Mouse (Mus musculus) hindbrain, embryonic 13.5 days (tissue): Measurements from ENCODE around the gene Gm47791. TPM values are rescaled to one million over a fixed set of nuclear protein-coding genes. Genes with fewer than 3 reads are reported as not detected.

Source experiments
- ATAC-seq: fragments of 200-750 bp; cut with Nextera tagmentation; 2 replicates; pipeline ENCODE4 v1.8.0; 2017; ENCODE audit warnings: moderate TSS enrichment; ENCODE audit not compliant: low FRiP score
- H3K27ac ChIP-seq: fragments of 300-500 bp; sonication (generic); 2 replicates; pipeline ENCODE4 v1.5.1; 2015; ENCODE audit warnings: inconsistent platforms, mild to moderate bottlenecking, moderate library complexity
- H3K27me3 ChIP-seq: fragments of 300-500 bp; sonication (generic); 2 replicates; pipeline ENCODE4 v1.6.1; 2015; ENCODE audit warnings: mild to moderate bottlenecking, inconsistent platforms
- H3K36me3 ChIP-seq: fragments of 300-500 bp; sonication (generic); 2 replicates; pipeline ENCODE4 v1.6.1; 2015; ENCODE audit warnings: mild to moderate bottlenecking, inconsistent platforms
- H3K4me1 ChIP-seq: fragments of 300-500 bp; sonication (generic); replicated peaks from 2 replicates; pipeline ENCODE4 v1.6.1; 2015; ENCODE audit warnings: inconsistent platforms
- H3K4me2 ChIP-seq: fragments of 300-500 bp; sonication (generic); 2 replicates; pipeline ENCODE4 v1.6.1; 2015; ENCODE audit warnings: inconsistent platforms, mild to moderate bottlenecking, moderate library complexity
- H3K4me3 ChIP-seq: fragments of 300-500 bp; sonication (generic); 2 replicates; pipeline ENCODE4 v1.5.1; 2015; ENCODE audit warnings: mild to moderate bottlenecking, inconsistent platforms
- H3K9ac ChIP-seq: fragments of 300-500 bp; sonication (generic); 2 replicates; pipeline ENCODE4 v1.6.1; 2015; ENCODE audit warnings: mild to moderate bottlenecking, inconsistent platforms
- H3K9me3 ChIP-seq: fragments of 300-500 bp; sonication (generic); 2 replicates; pipeline ENCODE4 v1.6.1; 2016; ENCODE audit warnings: inconsistent platforms
- WGBS: fragments of 180-500 bp; shearing (Covaris S2); methylation state at CpG from one replicate; pipeline ENCODE4 v1.1.7; 2015; 5-methylcytosine and 5-hydroxymethylcytosine counted together
- polyA plus RNA-seq: library from polyadenylated mRNA; unstranded; fragments of >200 nt; fragmentation: Nextera tagmentation; extraction: Ambion mirVana; gene quantifications from 2 replicates; pipeline ENCODE4 v1.2.1, GENCODE M21; 2015

Gm47791 gene
- polyA plus RNA-seq, 1 experiment from 2014 or later, result not detected

DNA sequence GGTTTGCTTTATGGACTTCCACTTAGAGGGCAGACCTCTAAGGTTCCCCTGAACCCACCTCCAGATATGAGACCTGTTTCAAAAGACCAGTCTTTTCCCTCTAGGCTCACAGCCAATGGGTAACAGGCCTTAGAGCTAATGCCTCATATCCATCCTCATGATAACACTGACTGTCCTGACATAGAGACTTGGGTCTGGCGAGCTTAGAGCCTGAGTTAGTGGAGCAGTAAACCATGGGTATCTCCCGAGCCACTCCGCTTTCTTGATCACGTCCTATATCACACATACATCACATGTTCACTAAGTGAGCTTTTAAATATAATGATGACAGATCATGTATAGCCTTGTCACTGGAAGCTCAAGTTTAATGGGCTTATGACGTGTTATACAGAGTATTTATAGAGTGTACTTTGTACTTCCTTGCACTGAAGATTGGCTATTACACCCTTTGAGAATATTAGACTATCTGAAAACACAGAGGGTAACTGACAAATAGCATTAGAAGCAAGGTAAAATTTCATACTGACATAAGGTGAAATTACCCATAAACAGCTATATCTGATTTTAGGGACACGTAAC is 8.4 kb upstream of the Gm47791 start:
- Histone ChIP-seq H3K9ac (no peak overlapping the region), H3K27me3 (no peaks in the 10 kb centered on the region), H3K36me3 (no peaks in the 10 kb centered on the region), H3K4me1 (no peaks in the 10 kb centered on the region), H3K27ac (no peak overlapping the region), H3K4me3 (no peak overlapping the region), H3K4me2 (no peak overlapping the region), H3K9me3 (no peaks in the 10 kb centered on the region)
- 90% methylated on average over 6 of the region's 6 CpGs for WGBS
- no peak for ATAC-seq

DNA sequence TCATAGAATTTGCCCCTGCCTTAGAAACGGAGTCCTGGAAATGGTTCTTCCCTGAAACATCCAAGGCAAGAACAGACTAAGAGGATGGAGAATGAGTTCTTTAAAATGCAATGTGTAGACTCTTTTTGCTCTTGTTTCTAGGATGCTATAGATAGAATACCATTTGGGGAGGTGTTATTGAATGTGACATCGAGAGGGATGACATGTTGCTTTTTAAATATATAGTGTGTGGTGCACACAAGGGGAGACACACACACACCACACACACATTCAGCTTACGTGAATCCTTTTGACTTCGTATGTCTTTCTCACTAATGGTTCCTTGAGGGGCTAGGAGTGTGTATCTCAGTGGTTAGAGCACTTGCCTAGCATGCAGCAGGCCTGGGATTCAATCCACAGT is 4.2 kb upstream of the Gm47791 start:
- ATAC-seq, result no peak

GRCm38 (mm10) chr1:82773208-82773607 is 2.2 kb upstream of the Gm47791 start:
- no peak overlapping the region for H3K4me3 ChIP-seq
- H3K4me2 ChIP-seq, result no peak overlapping the region
- ATAC-seq, result no peak
- no peaks in the 10 kb centered on the region for H3K4me1 ChIP-seq
- H3K9me3 ChIP-seq, result no peaks in the 10 kb centered on the region
- 0 out of 2 replicates have a peak, but pooled peaks cover 3% of the 10 kb centered on the region for H3K36me3 ChIP-seq
- no peak overlapping the region for H3K27ac ChIP-seq
- H3K27me3 ChIP-seq, result no peaks in the 10 kb centered on the region
- WGBS, result 69% methylated on average over 5 of the region's 5 CpGs
- H3K9ac ChIP-seq, result no peak overlapping the region

More for the DNA sequence above, 4.2 kb upstream of the Gm47791 start:
- Histone ChIP-seq H3K27me3 (no peaks in the 10 kb centered on the region), H3K4me2 (no peak overlapping the region), H3K4me3 (no peak overlapping the region), H3K4me1 (no peaks in the 10 kb centered on the region), H3K9me3 (no peaks in the 10 kb centered on the region), H3K36me3 (0 out of 2 replicates have a peak, but pooled peaks cover 3% of the 10 kb centered on the region), H3K9ac (no peak overlapping the region), H3K27ac (no peak overlapping the region)
- 94% methylated on average over 4 of the region's 4 CpGs for WGBS

DNA sequence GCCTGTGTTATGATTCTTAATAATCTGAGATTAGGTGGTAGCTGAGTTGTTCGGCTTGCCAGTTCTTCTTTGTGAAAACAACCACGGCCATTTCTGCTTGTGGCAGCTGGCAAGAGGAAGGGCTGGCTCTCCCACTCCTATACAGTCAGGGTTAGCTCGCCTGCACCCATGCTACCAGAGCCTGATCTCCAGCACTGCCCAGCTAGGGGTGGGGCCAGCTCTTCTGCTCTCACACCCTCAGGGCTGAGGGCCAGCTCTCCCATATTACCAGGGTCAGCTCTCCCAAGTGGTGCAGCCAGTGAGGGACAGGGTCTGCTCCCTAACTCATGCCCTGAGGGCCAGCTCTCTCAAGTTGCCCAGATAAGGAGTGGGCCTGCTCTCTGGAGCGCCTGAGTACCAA is 1.4 kb upstream of the Gm47791 start:
- Histone ChIP-seq H3K9ac (no peak overlapping the region), H3K4me1 (no peaks in the 10 kb centered on the region), H3K36me3 (0 out of 2 replicates have a peak, but pooled peaks cover 3% of the 10 kb centered on the region), H3K27me3 (no peaks in the 10 kb centered on the region), H3K27ac (no peak overlapping the region), H3K9me3 (no peaks in the 10 kb centered on the region), H3K4me2 (no peak overlapping the region), H3K4me3 (no peak overlapping the region)
- 91% methylated on average over 4 of the region's 4 CpGs for WGBS
- no peak for ATAC-seq

DNA sequence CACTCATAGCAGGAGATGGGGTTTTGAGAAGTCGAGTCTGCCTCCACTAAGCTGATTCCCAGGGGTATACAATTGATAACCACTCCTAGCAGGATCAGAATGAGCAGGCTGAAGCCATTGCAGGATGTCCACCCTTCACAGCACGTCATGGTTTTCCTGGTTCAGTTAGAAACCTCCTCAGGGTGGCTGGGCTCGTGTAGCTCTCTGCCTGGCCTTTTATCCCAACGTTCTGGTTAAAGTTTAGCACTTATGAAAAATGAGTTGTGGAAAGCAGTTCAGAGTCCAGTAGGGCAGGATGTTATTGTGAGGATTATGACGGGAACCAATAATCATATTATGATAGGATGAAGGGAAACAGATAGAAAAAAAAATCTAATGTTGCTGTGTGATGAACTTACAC is 2.8 kb downstream of the Gm47791 start, which contains the start of gene Tm4sf20:
TSS of gene Tm4sf20 (minus strand) at position 193 of the 400 bp plus-strand sequence.
- no peak for ATAC-seq

GRCm38 (mm10) chr1:82766641-82767040 is 4.4 kb downstream of the Gm47791 start:
- Histone ChIP-seq H3K9ac (no peak overlapping the region), H3K4me3 (no peak overlapping the region), H3K36me3 (peaks cover 10% of the 10 kb centered on the region), H3K9me3 (no peaks in the 10 kb centered on the region), H3K27me3 (no peaks in the 10 kb centered on the region), H3K4me2 (no peak overlapping the region), H3K27ac (no peak overlapping the region), H3K4me1 (no peaks in the 10 kb centered on the region)
- ATAC-seq, result no peak
- WGBS, result 91% methylated on average over 4 of the region's 4 CpGs

More for the DNA sequence above, 2.8 kb downstream of the Gm47791 start, which contains the start of gene Tm4sf20:
- no peaks in the 10 kb centered on the region for H3K27me3 ChIP-seq
- no peak within 1 kb of the TSS for H3K9ac ChIP-seq
- no peak within 1 kb of the TSS for H3K27ac ChIP-seq
- 0 out of 2 replicates have a peak, but pooled peaks cover 3% of the 10 kb centered on the region for H3K36me3 ChIP-seq
- H3K4me3 ChIP-seq, result no peak within 1 kb of the TSS
- H3K4me2 ChIP-seq, result no peak within 1 kb of the TSS
- no peaks in the 10 kb centered on the region for H3K4me1 ChIP-seq
- 80% methylated on average over 5 of the region's 5 CpGs for WGBS
- H3K9me3 ChIP-seq, result no peaks in the 10 kb centered on the region

DNA sequence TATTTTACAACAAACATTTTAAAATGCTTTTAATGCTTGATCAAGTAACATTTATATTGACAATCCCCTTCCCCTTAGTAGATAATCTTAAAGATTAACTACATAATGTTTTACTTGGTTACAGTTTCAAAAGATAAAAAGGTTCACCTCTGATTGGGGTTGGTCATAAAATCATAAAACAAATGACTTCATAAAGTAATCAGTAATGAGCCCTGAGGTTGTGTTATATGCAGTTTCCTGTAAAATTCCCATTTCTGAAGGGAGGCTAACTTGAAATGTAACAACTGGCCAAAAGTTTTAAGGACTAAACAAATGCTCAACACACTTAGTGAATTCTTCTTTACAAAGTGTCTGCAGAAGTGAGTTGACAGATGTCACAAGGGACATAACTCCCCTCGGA is 4.8 kb downstream of the Gm47791 start:
- Histone ChIP-seq H3K9ac (no peak overlapping the region), H3K4me2 (no peak overlapping the region), H3K27ac (no peak overlapping the region), H3K36me3 (peaks cover 12% of the 10 kb centered on the region), H3K27me3 (no peaks in the 10 kb centered on the region), H3K9me3 (no peaks in the 10 kb centered on the region), H3K4me3 (no peak overlapping the region), H3K4me1 (no peaks in the 10 kb centered on the region)
- WGBS, result 83% methylated on average over 1 of the region's 1 CpGs
- ATAC-seq, result no peak

DNA sequence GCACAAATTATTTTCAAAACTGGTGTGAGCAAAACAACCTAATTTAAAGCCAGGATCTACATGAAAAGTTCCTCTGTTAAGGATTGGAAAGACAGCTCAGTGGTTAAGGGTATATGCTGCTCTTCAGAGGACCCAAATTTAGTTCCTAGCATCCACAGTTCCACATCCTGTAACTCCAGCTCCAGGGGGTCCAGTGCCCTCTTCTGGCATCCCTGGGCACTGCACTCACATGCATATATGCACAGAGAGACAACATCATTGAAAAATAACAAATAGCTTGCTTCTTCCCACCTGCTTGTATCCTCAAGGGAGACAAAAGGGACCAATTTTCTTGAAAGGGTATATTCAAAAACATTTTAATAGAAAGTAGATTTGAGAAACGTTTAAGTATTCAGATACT is 8.8 kb downstream of the Gm47791 start:
- WGBS, result 86% methylated on average over 1 of the region's 1 CpGs

DNA sequence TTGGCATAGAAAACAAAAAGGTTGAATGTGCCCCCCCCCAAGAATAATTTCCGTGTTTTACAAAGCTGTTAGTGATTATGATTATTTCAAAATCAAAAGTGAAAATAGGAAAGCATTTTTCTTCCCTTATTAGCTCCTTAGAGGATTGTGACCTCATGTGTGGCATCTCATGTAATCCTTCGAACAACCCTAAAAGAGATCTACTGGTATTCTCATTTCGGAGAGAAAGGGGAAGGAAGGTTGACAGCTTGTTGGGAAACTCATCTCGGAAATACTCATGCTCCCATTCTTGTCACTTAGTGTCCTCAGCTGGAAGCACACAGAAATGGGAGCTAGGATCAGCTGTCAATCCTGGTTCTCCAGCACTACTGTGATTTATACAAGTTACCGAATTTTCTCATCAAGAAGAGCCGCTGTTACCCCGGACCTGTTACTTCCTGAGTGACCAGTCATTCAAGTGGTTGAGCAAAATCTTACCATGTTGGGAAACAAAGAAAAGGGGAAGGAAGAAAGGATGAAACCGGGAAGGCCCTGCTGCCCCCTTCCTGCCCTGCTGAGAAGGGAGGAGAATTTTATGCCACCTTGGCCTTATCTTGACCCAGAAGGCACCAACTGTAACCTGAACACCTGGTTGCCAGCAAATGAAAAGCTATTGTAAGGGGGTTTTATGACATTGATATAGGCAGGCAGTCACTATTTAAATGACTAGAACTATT is 9.4 kb downstream of the Gm47791 start:
- no peak for ATAC-seq
- WGBS, result 91% methylated on average over 8 of the region's 8 CpGs

More for the DNA sequence above, 8.8 kb downstream of the Gm47791 start:
- no peaks in the 10 kb centered on the region for H3K9me3 ChIP-seq
- H3K4me3 ChIP-seq, result no peak overlapping the region
- no peak overlapping the region for H3K27ac ChIP-seq
- no peak overlapping the region for H3K4me2 ChIP-seq
- ATAC-seq, result no peak
- no peaks in the 10 kb centered on the region for H3K4me1 ChIP-seq
- peaks cover 12% of the 10 kb centered on the region for H3K36me3 ChIP-seq
- no peaks in the 10 kb centered on the region for H3K27me3 ChIP-seq
- H3K9ac ChIP-seq, result no peak overlapping the region

GRCm38 (mm10) chr1:82759520-82759919 is 11.5 kb downstream of the Gm47791 start:
- Histone ChIP-seq H3K4me3 (no peak overlapping the region), H3K9me3 (no peaks in the 10 kb centered on the region), H3K27me3 (no peaks in the 10 kb centered on the region), H3K4me2 (no peak overlapping the region), H3K9ac (no peak overlapping the region), H3K27ac (no peak overlapping the region), H3K4me1 (no peaks in the 10 kb centered on the region), H3K36me3 (peaks cover 33% of the 10 kb centered on the region)
- WGBS, result 97% methylated on average over 1 of the region's 1 CpGs
- ATAC-seq, result no peak

More for the DNA sequence above, 9.4 kb downstream of the Gm47791 start:
- Histone ChIP-seq H3K9me3 (no peaks in the 10 kb centered on the region), H3K27ac (no peak overlapping the region), H3K4me1 (no peaks in the 10 kb centered on the region), H3K4me3 (no peak overlapping the region), H3K27me3 (no peaks in the 10 kb centered on the region), H3K4me2 (no peak overlapping the region), H3K36me3 (peaks cover 16% of the 10 kb centered on the region), H3K9ac (no peak overlapping the region)

GRCm38 (mm10) chr1:82747714-82748452 is 23.2 kb downstream of the Gm47791 start:
- H3K36me3 ChIP-seq, result peaks cover 19% of the 10 kb centered on the region
- no peaks in the 10 kb centered on the region for H3K9me3 ChIP-seq
- ATAC-seq, result no peak
- no peak overlapping the region for H3K4me2 ChIP-seq
- H3K27me3 ChIP-seq, result no peaks in the 10 kb centered on the region
- H3K4me1 ChIP-seq, result no peaks in the 10 kb centered on the region
- H3K4me3 ChIP-seq, result no peak overlapping the region
- no peak overlapping the region for H3K9ac ChIP-seq
- no peak overlapping the region for H3K27ac ChIP-seq
- 91% methylated on average over 2 of the region's 2 CpGs for WGBS

- no peak for ATAC-seq
- Histone ChIP-seq H3K27me3 (no peaks in the 10 kb centered on the region), H3K36me3 (peaks cover 25% of the 10 kb centered on the region), H3K4me1 (no peaks in the 10 kb centered on the region), H3K4me3 (no peak overlapping the region), H3K27ac (no peak overlapping the region), H3K4me2 (no peak overlapping the region), H3K9ac (no peak overlapping the region), H3K9me3 (no peaks in the 10 kb centered on the region)
- 88% methylated on average over 4 of the region's 4 CpGs for WGBS
These were observed 24.6 kb downstream of the Gm47791 start for GRCm38 (mm10) chr1:82746408-82746807.
